Mouse (Mus musculus) stomach, postnatal 0 days (tissue): ENCODE data around the gene Zfp281.

Source experiments
- CTCF ChIP-seq: IDR thresholded peaks from 2 replicates; pipeline ENCODE4 v1.5.1; 2016; ENCODE audit warnings: antibody characterized with exemption, low read depth, mild to moderate bottlenecking, moderate library complexity
- EP300 ChIP-seq: optimal IDR thresholded peaks from 2 replicates; pipeline ENCODE3; 2016; ENCODE audit warnings: antibody characterized with exemption

DNA sequence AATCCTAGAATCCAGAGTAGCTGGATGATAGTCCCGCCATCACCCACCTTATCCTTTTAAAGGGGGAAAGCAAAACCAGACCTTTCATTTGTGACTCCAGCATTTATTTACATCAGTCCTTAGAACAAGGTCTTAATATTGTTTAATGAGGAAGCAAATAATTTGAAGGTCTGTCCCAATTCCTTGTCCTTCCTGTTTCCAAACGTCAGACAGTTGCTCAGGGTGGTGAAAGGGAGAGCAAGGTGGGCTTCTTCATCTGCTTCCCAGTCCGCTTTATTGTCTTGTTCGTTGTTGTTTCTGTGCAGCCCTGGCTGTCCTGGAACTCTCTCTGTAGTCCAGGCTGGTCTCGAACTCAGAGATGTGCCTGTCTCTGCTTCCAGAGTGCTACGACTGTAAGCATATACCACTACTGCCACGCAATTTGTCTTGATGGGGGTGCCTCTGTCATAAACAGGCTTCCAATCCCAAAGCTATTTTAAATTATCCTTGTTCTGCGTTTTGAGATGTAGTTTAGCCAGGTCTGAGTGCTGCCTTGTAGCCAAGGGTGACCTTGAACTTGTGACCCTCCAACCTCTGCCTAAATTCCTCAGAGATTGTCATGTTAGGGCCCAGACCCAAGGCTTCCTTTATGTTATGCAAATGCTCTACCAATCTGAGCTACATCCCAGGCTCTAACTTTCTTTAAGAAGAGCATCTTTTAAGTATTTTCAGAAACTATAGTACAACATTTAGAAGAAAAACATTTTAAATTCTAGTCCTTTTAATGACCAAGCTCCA lies 21.3 kb downstream of the Zfp281 start:
- TF ChIP-seq EP300 (no peak), CTCF (no peak)
